Mouse (Mus musculus) forebrain, embryonic 11.5 days (tissue): ENCODE results near the gene Palm2. TPM values are rescaled to one million over a fixed set of nuclear protein-coding genes. Genes with fewer than 3 reads are reported as not detected.
"Not testable (repeated sequence)": the region's sequence is repeated elsewhere in the genome, so short reads cannot be mapped to it uniquely, and the experiment has no call there.

ENCODE experiments used
- ATAC-seq: fragments of 200-750 bp; cut with Nextera tagmentation; replicated peaks from 2 replicates; pipeline ENCODE4 v1.8.0; 2017; ENCODE audit warnings: moderate TSS enrichment; ENCODE audit not compliant: low FRiP score
- DNase-seq: peaks from one replicate; pipeline ENCODE4 v3.0.0-alpha.2; 2017; ENCODE audit warnings: low spot score
- H3K27ac ChIP-seq: fragments of 300-500 bp; sonication (generic); 2 replicates; pipeline ENCODE4 v1.5.1; 2014; ENCODE audit warnings: low read depth, low read length
- H3K27me3 ChIP-seq: fragments of 300-500 bp; sonication (generic); 2 replicates; pipeline ENCODE4 v1.6.1; 2014; ENCODE audit warnings: mild to moderate bottlenecking, low read length, mixed read lengths; ENCODE audit not compliant: control insufficient read depth, insufficient read depth
- H3K36me3 ChIP-seq: fragments of 300-500 bp; sonication (generic); 2 replicates; pipeline ENCODE4 v1.6.1; 2014; ENCODE audit warnings: mild to moderate bottlenecking, low read length, moderate library complexity, mixed read lengths; ENCODE audit not compliant: control insufficient read depth, insufficient read depth
- H3K4me1 ChIP-seq: fragments of 300-500 bp; sonication (generic); replicated peaks from 2 replicates; pipeline ENCODE4 v1.6.1; 2014; ENCODE audit warnings: low read length, mixed read lengths; ENCODE audit not compliant: control insufficient read depth, insufficient read depth
- H3K4me2 ChIP-seq: fragments of 300-500 bp; sonication (generic); 2 replicates; pipeline ENCODE4 v1.6.1; 2014; ENCODE audit warnings: low read depth, mild to moderate bottlenecking, low read length, moderate library complexity, mixed read lengths; ENCODE audit not compliant: severe bottlenecking
- H3K4me3 ChIP-seq: fragments of 300-500 bp; sonication (generic); 2 replicates; pipeline ENCODE4 v1.5.1; 2014; ENCODE audit warnings: low read depth, low read length
- H3K9ac ChIP-seq: fragments of 300-500 bp; sonication (generic); 2 replicates; pipeline ENCODE4 v1.6.1; 2014; ENCODE audit warnings: low read length
- H3K9me3 ChIP-seq: fragments of 300-500 bp; sonication (generic); 2 replicates; pipeline ENCODE4 v1.6.1; 2016; ENCODE audit warnings: low read length, mixed read lengths; ENCODE audit not compliant: control insufficient read depth
- WGBS: fragments of 180-500 bp; shearing (Covaris S2); extraction: QIAGEN DNeasy Blood & Tissue Kit; methylation state at CpG from one replicate; pipeline ENCODE4 v1.1.7; 2014; 5-methylcytosine and 5-hydroxymethylcytosine counted together
- polyA plus RNA-seq: library from polyadenylated mRNA; unstranded; fragments of >200 nt; fragmentation: Nextera tagmentation; extraction: Ambion mirVana; gene quantifications from 2 replicates; pipeline ENCODE4 v1.2.1, GENCODE M21; 2014

The Palm2 gene
- 3.4 and 3.5 TPM in 2 replicates for polyA plus RNA-seq

DNA sequence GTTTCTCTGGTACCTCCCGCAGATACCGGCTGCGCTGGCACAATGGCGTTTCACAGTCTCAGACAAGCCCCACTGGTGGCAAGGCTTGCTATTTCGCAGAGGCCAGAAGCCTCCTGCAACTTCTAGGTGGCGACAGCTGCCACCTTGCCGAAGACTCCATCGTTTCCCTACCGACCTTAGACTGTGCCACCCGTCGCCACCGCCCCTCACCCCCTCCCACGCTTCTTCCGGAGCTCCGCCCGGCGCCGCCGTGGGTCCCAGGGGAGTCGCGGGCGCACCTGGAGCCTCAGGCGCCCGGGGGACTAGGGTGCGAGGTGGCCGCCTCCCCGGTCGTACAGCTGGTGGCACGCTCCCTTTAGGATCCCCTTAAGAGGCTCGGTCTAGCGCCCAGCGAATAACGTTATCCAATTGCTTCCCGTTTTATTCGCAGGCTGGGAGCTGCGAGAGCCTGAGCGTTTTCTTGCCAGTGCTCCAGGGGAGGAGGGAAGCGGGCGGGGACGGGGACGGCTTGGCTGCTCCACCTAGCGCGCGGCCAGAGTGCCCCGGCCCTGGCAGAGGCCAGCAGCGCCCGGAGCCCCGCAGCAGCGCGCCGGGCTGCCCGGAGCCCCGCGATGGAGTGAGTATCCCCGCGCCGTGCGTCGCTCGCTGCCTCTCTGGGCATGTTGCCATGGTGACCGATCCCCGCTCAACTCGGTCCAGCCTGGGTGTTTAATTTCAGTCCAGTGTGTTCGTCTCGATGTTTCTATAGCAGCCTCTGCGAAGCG is at the start of gene Palm2:
Gene Palm2 (plus strand): TSS at position 307 of the 764 bp plus-strand sequence.
- Histone ChIP-seq H3K27ac (no peak within 1 kb of the TSS), H3K4me2 (peak within 1 kb of the TSS; percentile 99)

DNA sequence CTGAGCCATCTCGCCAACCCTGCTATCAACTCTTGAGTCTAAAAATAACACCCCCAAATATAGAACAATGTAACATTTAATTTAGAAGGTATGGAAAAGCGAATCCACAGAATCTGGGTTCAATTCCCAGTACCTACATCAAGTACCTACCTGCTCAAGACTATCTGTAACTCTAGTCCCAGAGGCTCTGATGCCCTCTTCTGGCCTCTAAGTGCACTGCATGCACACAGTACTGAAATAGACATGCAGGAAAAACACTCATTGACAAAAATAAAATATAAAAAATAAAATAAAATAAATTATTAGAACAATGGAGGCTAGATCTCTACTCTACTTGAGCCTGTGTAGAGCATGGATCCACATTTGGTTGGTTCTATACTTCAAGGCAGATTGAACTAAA is 49.7 kb upstream of the Palm2 start:
- Histone ChIP-seq H3K4me1 (no peaks in the 10 kb centered on the region), H3K4me3 (no peak overlapping the region), H3K36me3 (no peaks in the 10 kb centered on the region), H3K27ac (no peak overlapping the region), H3K4me2 (no peak overlapping the region), H3K9me3 (no peaks in the 10 kb centered on the region), H3K9ac (no peak overlapping the region), H3K27me3 (no peaks in the 10 kb centered on the region)
- ATAC-seq (no peak), DNase-seq (no peak)
- 82% methylated on average over 2 of the region's 2 CpGs for WGBS

More for the DNA sequence above, at the start of gene Palm2:
- peaks cover 16% of the 10 kb centered on the region for H3K27me3 ChIP-seq
- under 1% methylated on average over 67 of the region's 67 CpGs for WGBS
- peak within 1 kb of the TSS; percentile 63 for H3K4me3 ChIP-seq
- peaks cover 9% of the 10 kb centered on the region; the same call in 1 of the 2 replicates for H3K4me1 ChIP-seq
- H3K9me3 ChIP-seq: no peaks in the 10 kb centered on the region
- ATAC-seq: peak; percentile 83
- no peaks in the 10 kb centered on the region for H3K36me3 ChIP-seq
- peak within 1 kb of the TSS; percentile 46 for H3K9ac ChIP-seq
- peak; percentile 84 for DNase-seq

DNA sequence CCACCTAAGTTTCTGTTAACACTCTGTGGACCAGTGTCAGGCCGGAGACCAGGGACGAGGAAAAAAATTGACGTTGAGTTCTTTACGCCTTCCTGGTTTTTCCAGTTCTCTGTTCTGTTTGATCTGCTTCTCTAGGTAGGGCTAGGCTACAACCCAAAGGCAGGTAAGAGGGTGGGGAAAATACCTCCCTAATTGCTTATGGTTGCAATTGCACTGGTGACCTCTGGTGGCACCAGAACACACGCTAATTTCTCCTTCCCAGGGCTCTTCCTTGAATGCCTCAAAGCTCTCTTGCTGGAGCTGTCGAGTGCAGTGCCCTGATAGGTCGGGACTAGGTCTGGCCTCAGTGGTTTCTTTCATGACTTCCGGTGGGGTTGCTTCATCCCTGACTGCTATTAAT is 42.9 kb upstream of the Palm2 start:
- WGBS: 66% methylated on average over 8 of the region's 8 CpGs
- Histone ChIP-seq H3K27me3 (no peaks in the 10 kb centered on the region), H3K4me3 (no peak overlapping the region), H3K9ac (no peak overlapping the region), H3K4me2 (no peak overlapping the region), H3K27ac (no peak overlapping the region), H3K9me3 (no peaks in the 10 kb centered on the region), H3K4me1 (no peaks in the 10 kb centered on the region), H3K36me3 (no peaks in the 10 kb centered on the region)
- ATAC-seq (no peak), DNase-seq (no peak)

GRCm38 (mm10) chr4:57396414-57396813 is 37.6 kb upstream of the Palm2 start:
- no peak overlapping the region for H3K4me2 ChIP-seq
- no peak overlapping the region for H3K9ac ChIP-seq
- WGBS: 93% methylated on average over 9 of the region's 9 CpGs
- H3K4me3 ChIP-seq: no peak overlapping the region
- H3K27me3 ChIP-seq: no peaks in the 10 kb centered on the region
- DNase-seq (no peak), ATAC-seq (no peak)
- no peaks in the 10 kb centered on the region for H3K36me3 ChIP-seq
- H3K4me1 ChIP-seq: no peaks in the 10 kb centered on the region
- H3K9me3 ChIP-seq: no peaks in the 10 kb centered on the region
- no peak overlapping the region for H3K27ac ChIP-seq

DNA sequence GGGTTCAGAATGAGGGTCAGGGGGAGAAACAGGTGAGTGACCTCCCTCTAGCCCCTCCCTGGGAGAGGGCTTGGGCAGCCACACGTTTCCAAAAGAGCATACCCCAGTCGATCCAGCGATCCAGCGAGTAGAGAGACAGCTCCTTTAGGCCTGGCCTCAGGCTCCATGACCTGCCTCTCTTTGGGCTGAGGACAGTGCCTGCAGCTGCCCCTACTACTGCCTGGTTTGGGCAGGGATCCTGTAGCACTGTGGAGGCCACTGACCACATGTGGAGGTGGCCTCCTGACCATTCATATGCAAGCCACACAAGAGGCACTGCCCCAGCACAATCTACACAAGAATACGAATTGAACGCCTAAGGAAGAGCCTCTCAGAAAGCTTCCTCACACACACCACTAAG is 21.7 kb upstream of the Palm2 start:
- H3K9ac ChIP-seq, H3K27me3 ChIP-seq, ATAC-seq, H3K4me1 ChIP-seq, H3K4me2 ChIP-seq, DNase-seq, H3K36me3 ChIP-seq, H3K27ac ChIP-seq, H3K9me3 ChIP-seq, H3K4me3 ChIP-seq: not testable (repeated sequence)
- 42% methylated on average over 6 of the region's 6 CpGs for WGBS

DNA sequence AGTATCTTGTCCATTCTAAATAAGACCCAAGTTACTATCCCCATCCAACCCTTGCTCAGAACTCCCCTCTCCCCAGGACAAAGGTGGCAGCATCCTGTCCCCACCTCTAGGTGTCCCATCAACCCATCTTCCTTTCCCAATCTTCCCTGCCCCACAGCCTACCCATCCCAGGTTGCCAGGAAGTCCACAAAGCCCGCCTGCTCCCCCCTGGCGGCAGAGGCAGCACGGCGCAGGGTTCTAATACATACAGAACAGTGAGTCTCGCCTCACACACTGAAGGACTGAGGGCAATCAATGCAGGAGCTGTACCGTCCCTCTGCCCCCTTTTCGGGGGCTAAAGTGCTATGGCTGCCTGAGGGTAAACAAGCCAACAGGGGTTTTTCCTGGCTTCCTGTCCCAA is 21.0 kb upstream of the Palm2 start:
- no peaks in the 10 kb centered on the region for H3K27me3 ChIP-seq
- H3K27ac ChIP-seq: no peak overlapping the region
- H3K36me3 ChIP-seq: no peaks in the 10 kb centered on the region
- DNase-seq (no peak), ATAC-seq (no peak)
- no peak overlapping the region for H3K4me3 ChIP-seq
- H3K4me1 ChIP-seq: no peaks in the 10 kb centered on the region
- 47% methylated on average over 7 of the region's 7 CpGs for WGBS
- no peak overlapping the region for H3K4me2 ChIP-seq
- H3K9me3 ChIP-seq: no peaks in the 10 kb centered on the region
- no peak overlapping the region for H3K9ac ChIP-seq

- H3K4me2 ChIP-seq, DNase-seq, H3K27me3 ChIP-seq, H3K9me3 ChIP-seq, H3K4me1 ChIP-seq, H3K36me3 ChIP-seq, H3K27ac ChIP-seq, H3K9ac ChIP-seq, H3K4me3 ChIP-seq, ATAC-seq: not testable (repeated sequence)
- WGBS: 90% methylated on average over 11 of the region's 11 CpGs
These were observed 20.4 kb upstream of the Palm2 start for GRCm38 (mm10) chr4:57413670-57414069.

GRCm38 (mm10) chr4:57424011-57424410 is 10.0 kb upstream of the Palm2 start:
- WGBS: 84% methylated on average over 7 of the region's 7 CpGs
- no peak for ATAC-seq
- H3K9me3 ChIP-seq: no peaks in the 10 kb centered on the region

GRCm38 (mm10) chr4:57428317-57428716 is 5.7 kb upstream of the Palm2 start:
- Histone ChIP-seq H3K27me3 (peaks cover 2% of the 10 kb centered on the region; the same call in 1 of the 2 replicates), H3K27ac (no peak overlapping the region), H3K36me3 (no peaks in the 10 kb centered on the region), H3K9me3 (no peaks in the 10 kb centered on the region), H3K4me2 (no peak overlapping the region), H3K4me3 (no peak overlapping the region), H3K9ac (no peak overlapping the region), H3K4me1 (no peaks in the 10 kb centered on the region; the same call in 1 of the 2 replicates)
- WGBS: 79% methylated on average over 8 of the region's 8 CpGs
- DNase-seq (no peak), ATAC-seq (no peak)

More at GRCm38 (mm10) chr4:57424011-57424410, 10.0 kb upstream of the Palm2 start:
- Histone ChIP-seq H3K4me3 (no peak overlapping the region), H3K9ac (no peak overlapping the region), H3K27me3 (no peaks in the 10 kb centered on the region), H3K4me1 (no peaks in the 10 kb centered on the region), H3K4me2 (no peak overlapping the region), H3K27ac (no peak overlapping the region), H3K36me3 (no peaks in the 10 kb centered on the region)
- DNase-seq: no peak
